ENCODE assay signal across 8 mouse cellular contexts in the genomic region with DNA sequence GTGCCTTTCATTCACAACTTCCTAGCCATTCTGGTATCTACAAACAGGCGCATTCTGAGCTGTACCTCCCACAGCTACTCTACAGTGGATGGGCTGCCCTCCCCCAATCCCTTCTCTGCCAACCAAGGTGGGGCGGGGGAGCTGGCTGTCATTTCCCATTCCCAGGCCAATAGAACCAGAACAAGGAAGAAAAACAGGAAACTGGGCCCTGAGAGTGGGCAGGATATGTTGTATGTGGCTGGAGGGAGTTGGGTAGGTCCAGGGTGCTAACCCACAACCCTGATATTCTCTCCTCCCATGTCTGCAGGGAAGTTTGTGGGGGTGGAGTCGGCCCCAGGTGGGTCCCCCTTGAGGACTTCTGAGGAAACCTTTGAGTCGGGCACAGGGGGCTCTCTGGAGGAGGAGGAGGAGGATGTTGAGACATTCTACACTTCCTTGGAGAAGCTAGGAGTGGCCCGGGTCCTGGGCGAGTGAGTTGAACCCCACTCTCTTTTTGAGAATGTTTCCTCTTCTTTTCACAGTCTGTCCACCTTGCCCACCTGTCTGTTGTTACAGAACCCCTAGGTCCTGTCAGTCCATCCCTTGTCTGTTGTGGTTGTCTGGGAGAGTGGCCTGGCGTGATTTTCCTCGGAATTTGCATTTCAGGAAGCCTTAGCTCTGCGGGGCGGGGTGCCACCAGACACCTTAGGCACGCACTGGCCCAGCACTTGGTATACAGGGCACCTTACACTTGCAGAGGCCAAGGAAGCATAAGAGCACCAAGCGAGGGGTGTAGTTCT. TPM values are rescaled to one million over a fixed set of nuclear protein-coding genes. Genes with fewer than 3 reads are reported as not detected.
DNase-seq lines count a peak whose midpoint lies in the region; ATAC-seq and TF ChIP-seq lines count a peak whose summit lies in the region.

No protein-coding gene starts in this region.

- H3K9me3 ChIP-seq in ES-Bruce4 (replicated peaks; ENCODE audit: control insufficient read depth, insufficient read depth, low read length, poor library complexity, severe bottlenecking) = no peaks in the 10 kb centered on the region
- no peaks in the 10 kb centered on the region for H3K9me3 ChIP-seq in embryonic facial prominence, embryonic 10.5 days
- no peaks in the 10 kb centered on the region for H3K9me3 ChIP-seq in limb, embryonic 13.5 days
- H3K9me3 ChIP-seq in midbrain, embryonic 16.5 days (replicated peaks; ENCODE audit: control insufficient read depth, low read length, poor library complexity, severe bottlenecking) = no peaks in the 10 kb centered on the region

- no peak for TF ChIP-seq CTCF in ES-Bruce4 (IDR thresholded peaks at IDR 0.05; ENCODE audit: low read depth, low read length)

- ATAC-seq in limb, embryonic 13.5 days (ENCODE audit: low FRiP score, low read depth) = no peak
- ATAC-seq in midbrain, embryonic 16.5 days = no peak
- ATAC-seq in megakaryocyte-erythroid progenitor cell, adult 5-6 weeks (replicated peaks; ENCODE audit: low FRiP score, low TSS enrichment, poor library complexity, severe bottlenecking) = no peak

- H3K4me3 ChIP-seq in ES-Bruce4 (ENCODE audit: low read depth, low read length) = peak overlapping the region; percentile 60
- H3K4me3 ChIP-seq in embryonic facial prominence, embryonic 10.5 days = peak overlapping the region; percentile 48
- H3K4me3 ChIP-seq in limb, embryonic 13.5 days = peak overlapping the region; percentile 33
- H3K4me3 ChIP-seq in midbrain, embryonic 16.5 days (ENCODE audit: low read depth, low read length) = no peak overlapping the region

- no peak for TF ChIP-seq EP300 in ES-Bruce4 (IDR thresholded peaks at IDR 0.05; ENCODE audit: insufficient read depth, low read depth, low read length)

- H3K27me3 ChIP-seq in ES-Bruce4 (ENCODE audit: control insufficient read depth, insufficient read depth, low read length, poor library complexity, severe bottlenecking) = no peaks in the 10 kb centered on the region
- peaks cover 81% of the 10 kb centered on the region for H3K27me3 ChIP-seq in embryonic facial prominence, embryonic 10.5 days (replicated peaks; ENCODE audit: low read depth, poor library complexity, severe bottlenecking)
- peaks cover 74% of the 10 kb centered on the region for H3K27me3 ChIP-seq in limb, embryonic 13.5 days
- H3K27me3 ChIP-seq in midbrain, embryonic 16.5 days (ENCODE audit: control insufficient read depth, insufficient read depth, low read depth, low read length) = peaks cover 70% of the 10 kb centered on the region

- H3K9ac ChIP-seq in ES-Bruce4 (ENCODE audit: low read depth, poor library complexity, severe bottlenecking) = peak overlapping the region; percentile 5
- H3K9ac ChIP-seq in limb, embryonic 13.5 days = no peak overlapping the region
- no peak overlapping the region for H3K9ac ChIP-seq in midbrain, embryonic 16.5 days (ENCODE audit: low read depth, low read length)

- peak overlapping the region; percentile 60 for H3K4me2 ChIP-seq in limb, embryonic 13.5 days (replicated peaks)
- peak overlapping the region; percentile 39 for H3K4me2 ChIP-seq in midbrain, embryonic 16.5 days (ENCODE audit: low read length)

- no peak for TF ChIP-seq POLR2A in ES-Bruce4 (IDR thresholded peaks at IDR 0.05; ENCODE audit: insufficient read depth, low read length)

- H3K27ac ChIP-seq in ES-Bruce4 (ENCODE audit: insufficient read depth, low read length) = no peak overlapping the region
- H3K27ac ChIP-seq in embryonic facial prominence, embryonic 10.5 days (replicated peaks) = no peak overlapping the region
- no peak overlapping the region for H3K27ac ChIP-seq in limb, embryonic 13.5 days
- H3K27ac ChIP-seq in midbrain, embryonic 16.5 days (ENCODE audit: low read length) = no peak overlapping the region

- 19% methylated on average over 12 of the region's 12 CpGs for WGBS in embryonic facial prominence, embryonic 10.5 days
- 28% methylated on average over 12 of the region's 12 CpGs for WGBS in limb, embryonic 13.5 days
- 19% methylated on average over 12 of the region's 12 CpGs for WGBS in midbrain, embryonic 16.5 days

- intact Hi-C loops in heart, postnatal 25 days (cut with DNase I) = no loop called here
- intact Hi-C loops in left cerebral cortex, postnatal 14 days (cut with DNase I) = no loop called here

- H3K36me3 ChIP-seq in ES-Bruce4 (ENCODE audit: control insufficient read depth, insufficient read depth, low read length, poor library complexity, severe bottlenecking) = no peaks in the 10 kb centered on the region
- peaks cover 8% of the 10 kb centered on the region for H3K36me3 ChIP-seq in embryonic facial prominence, embryonic 10.5 days (replicated peaks)
- peaks cover under 1% of the 10 kb centered on the region; the same call in 1 of the 2 replicates for H3K36me3 ChIP-seq in limb, embryonic 13.5 days
- H3K36me3 ChIP-seq in midbrain, embryonic 16.5 days (ENCODE audit: control insufficient read depth, insufficient read depth, low read length) = no peaks in the 10 kb centered on the region

- DNase-seq in embryonic facial prominence, embryonic 10.5 days (ENCODE audit: low spot score) = no peak
- peak; percentile 80 for DNase-seq in heart, postnatal 25 days (ENCODE audit: low spot score)
- no peak for DNase-seq in natural killer cell, adult 2 months (ENCODE audit: low spot score in 2 of 2)
- no peak for DNase-seq in left cerebral cortex, postnatal 14 days (ENCODE audit: low spot score in 2 of 2)

- peaks cover 5% of the 10 kb centered on the region for H3K4me1 ChIP-seq in ES-Bruce4 (ENCODE audit: control insufficient read depth, insufficient read depth, low read length)
- H3K4me1 ChIP-seq in embryonic facial prominence, embryonic 10.5 days = peaks cover 67% of the 10 kb centered on the region
- peaks cover 59% of the 10 kb centered on the region for H3K4me1 ChIP-seq in limb, embryonic 13.5 days
- H3K4me1 ChIP-seq in midbrain, embryonic 16.5 days (ENCODE audit: control insufficient read depth, insufficient read depth, low read length) = peaks cover 30% of the 10 kb centered on the region

RNA-seq across cellular contexts. Expression of a gene that starts 3.1 kb away (rescaled TPM):
- polyA plus RNA-seq in ES-Bruce4 (2011; ENCODE audit: insufficient read depth, insufficient read length, low read depth, missing spikeins) = 13.5 and 14.0 TPM in 2 replicates
- 6.6 and 8.3 TPM in 2 replicates for polyA plus RNA-seq in embryonic facial prominence, embryonic 10.5 days (2016; fragmentation: Nextera tagmentation; extraction: Ambion mirVana)
- 10 to 100 TPM; 19.7 to 23.1 TPM for total RNA-seq in heart, postnatal 25 days (2021)
- 13.5 and 14.3 TPM in 2 replicates for polyA plus RNA-seq in limb, embryonic 13.5 days (2015; fragmentation: Nextera tagmentation; extraction: Ambion mirVana)
- polyA plus RNA-seq in midbrain, embryonic 16.5 days (2015; fragmentation: Nextera tagmentation; extraction: Ambion mirVana) = 6.6 and 7.1 TPM in 2 replicates
- not detected in 2 replicates for total RNA-seq in megakaryocyte-erythroid progenitor cell, adult 5-6 weeks (2014; fragmentation: Nextera tagmentation)
- 0.23 TPM in 1 of 2 replicates, not detected in the other for total RNA-seq in megakaryocyte-erythroid progenitor cell, adult 5-6 weeks (2017)
- total RNA-seq in left cerebral cortex, postnatal 14 days (2021) = 1 to 10 TPM; 5.3 to 5.6 TPM

RNA-seq across cellular contexts. Expression of a gene that starts 3.2 kb away (rescaled TPM):
- polyA plus RNA-seq in ES-Bruce4 (2011; ENCODE audit: insufficient read depth, insufficient read length, low read depth, missing spikeins) = 99.0 and 107 TPM in 2 replicates
- 20.6 and 22.4 TPM in 2 replicates for polyA plus RNA-seq in embryonic facial prominence, embryonic 10.5 days (2016; fragmentation: Nextera tagmentation; extraction: Ambion mirVana)
- total RNA-seq in heart, postnatal 25 days (2021) = 100 to 1,000 TPM; 280 TPM
- polyA plus RNA-seq in limb, embryonic 13.5 days (2015; fragmentation: Nextera tagmentation; extraction: Ambion mirVana) = 12.6 and 14.6 TPM in 2 replicates
- 17.1 and 17.5 TPM in 2 replicates for polyA plus RNA-seq in midbrain, embryonic 16.5 days (2015; fragmentation: Nextera tagmentation; extraction: Ambion mirVana)
- total RNA-seq in megakaryocyte-erythroid progenitor cell, adult 5-6 weeks (2014; fragmentation: Nextera tagmentation) = 20.2 and 24.2 TPM in 2 replicates
- 13.2 and 17.6 TPM in 2 replicates for total RNA-seq in megakaryocyte-erythroid progenitor cell, adult 5-6 weeks (2017)
- 10 to 100 TPM; 27.5 to 33.8 TPM for total RNA-seq in left cerebral cortex, postnatal 14 days (2021)

RNA-seq across cellular contexts. Expression of a gene that starts 9.0 kb away (rescaled TPM):
- polyA plus RNA-seq in ES-Bruce4 (2011; ENCODE audit: insufficient read depth, insufficient read length, low read depth, missing spikeins) = 33.3 and 43.5 TPM in 2 replicates
- polyA plus RNA-seq in embryonic facial prominence, embryonic 10.5 days (2016; fragmentation: Nextera tagmentation; extraction: Ambion mirVana) = 13.2 and 14.3 TPM in 2 replicates
- total RNA-seq in heart, postnatal 25 days (2021) = 100 to 1,000 TPM; 409 to 426 TPM
- 13.9 and 14.7 TPM in 2 replicates for polyA plus RNA-seq in limb, embryonic 13.5 days (2015; fragmentation: Nextera tagmentation; extraction: Ambion mirVana)
- 16.9 and 17.7 TPM in 2 replicates for polyA plus RNA-seq in midbrain, embryonic 16.5 days (2015; fragmentation: Nextera tagmentation; extraction: Ambion mirVana)
- total RNA-seq in megakaryocyte-erythroid progenitor cell, adult 5-6 weeks (2014; fragmentation: Nextera tagmentation) = 29.7 and 32.6 TPM in 2 replicates
- 7.1 and 17.8 TPM in 2 replicates for total RNA-seq in megakaryocyte-erythroid progenitor cell, adult 5-6 weeks (2017)
- total RNA-seq in left cerebral cortex, postnatal 14 days (2021) = 10 to 100 TPM; 22.9 to 28.8 TPM

RNA-seq across cellular contexts. Expression of a gene that starts 10.9 kb away (rescaled TPM):
- 12.1 and 15.3 TPM in 2 replicates for polyA plus RNA-seq in ES-Bruce4 (2011; ENCODE audit: insufficient read depth, insufficient read length, low read depth, missing spikeins)
- 84.0 and 86.0 TPM in 2 replicates for polyA plus RNA-seq in embryonic facial prominence, embryonic 10.5 days (2016; fragmentation: Nextera tagmentation; extraction: Ambion mirVana)
- total RNA-seq in heart, postnatal 25 days (2021) = 10 to 100 TPM; 74.3 to 74.7 TPM
- polyA plus RNA-seq in limb, embryonic 13.5 days (2015; fragmentation: Nextera tagmentation; extraction: Ambion mirVana) = 63.4 and 64.3 TPM in 2 replicates
- 73.3 and 74.0 TPM in 2 replicates for polyA plus RNA-seq in midbrain, embryonic 16.5 days (2015; fragmentation: Nextera tagmentation; extraction: Ambion mirVana)
- total RNA-seq in megakaryocyte-erythroid progenitor cell, adult 5-6 weeks (2014; fragmentation: Nextera tagmentation) = 77.2 and 78.1 TPM in 2 replicates
- 53.3 and 54.9 TPM in 2 replicates for total RNA-seq in megakaryocyte-erythroid progenitor cell, adult 5-6 weeks (2017)
- total RNA-seq in left cerebral cortex, postnatal 14 days (2021) = 10 to 100 TPM; 43.8 to 44.4 TPM

RNA-seq across cellular contexts. Expression of a gene that starts 11.0 kb away (rescaled TPM):
- polyA plus RNA-seq in ES-Bruce4 (2011; ENCODE audit: insufficient read depth, insufficient read length, low read depth, missing spikeins) = 37.4 and 39.9 TPM in 2 replicates
- polyA plus RNA-seq in embryonic facial prominence, embryonic 10.5 days (2016; fragmentation: Nextera tagmentation; extraction: Ambion mirVana) = 32.6 and 34.2 TPM in 2 replicates
- total RNA-seq in heart, postnatal 25 days (2021) = 10 to 100 TPM; 17.5 to 39.0 TPM
- 70.5 and 71.2 TPM in 2 replicates for polyA plus RNA-seq in limb, embryonic 13.5 days (2015; fragmentation: Nextera tagmentation; extraction: Ambion mirVana)
- polyA plus RNA-seq in midbrain, embryonic 16.5 days (2015; fragmentation: Nextera tagmentation; extraction: Ambion mirVana) = 45.8 and 49.1 TPM in 2 replicates
- total RNA-seq in megakaryocyte-erythroid progenitor cell, adult 5-6 weeks (2014; fragmentation: Nextera tagmentation) = 31.6 and 38.2 TPM in 2 replicates
- 26.0 and 33.9 TPM in 2 replicates for total RNA-seq in megakaryocyte-erythroid progenitor cell, adult 5-6 weeks (2017)
- 10 to 100 TPM; 23.2 to 23.7 TPM for total RNA-seq in left cerebral cortex, postnatal 14 days (2021)
